Mouse (Mus musculus): ENCODE data around the gene Eid2b.

Eid2b gene

GRCm38 (mm10) chr7:28301616-28302433 is 24.3 kb downstream of the Eid2b start, which contains the start of gene Dll3:
Dll3 (minus strand) TSS chr7:28302238.
- peak; percentile 78 to 81 for DNase-seq

GRCm38 (mm10) chr7:28305641-28306040 is 28.1 kb downstream of the Eid2b start:
- DNase-seq = no peak

GRCm38 (mm10) chr7:28306216-28306615 is 28.7 kb downstream of the Eid2b start:
- peak in 1 of 2 experiments; percentile 41 for DNase-seq

- no peak for DNase-seq
These were observed 32.2 kb downstream of the Eid2b start for GRCm38 (mm10) chr7:28309737-28310136.

- no peak for DNase-seq
These were observed 33.8 kb downstream of the Eid2b start for GRCm38 (mm10) chr7:28311151-28311925.

GRCm38 (mm10) chr7:28311926-28312543 is 34.5 kb downstream of the Eid2b start, which contains the start of gene Timm50:
Timm50 (minus strand) TSS chr7:28312072.
- DNase-seq = peak; percentile 99

GRCm38 (mm10) chr7:28318036-28318435 is 40.5 kb downstream of the Eid2b start:
- DNase-seq = no peak

- no peak for DNase-seq
These were observed 41.2 kb downstream of the Eid2b start for GRCm38 (mm10) chr7:28318714-28319113.

GRCm38 (mm10) chr7:28321974-28322720 is 44.6 kb downstream of the Eid2b start:
- no peak for DNase-seq

- no peak for DNase-seq
These were observed 47.8 kb downstream of the Eid2b start for GRCm38 (mm10) chr7:28325293-28325692.

GRCm38 (mm10) chr7:28326457-28326856 is 48.9 kb downstream of the Eid2b start:
- no peak for DNase-seq

- no peak for DNase-seq
These were observed 50.7 kb downstream of the Eid2b start for GRCm38 (mm10) chr7:28328260-28328659.
